In genomic region chr12:100986423-100986822, GRCm38 (mm10) we compare ENCODE assay signal across 9 mouse cellular contexts. TPM values are rescaled to one million over a fixed set of nuclear protein-coding genes. Genes with fewer than 3 reads are reported as not detected.
DNase-seq lines count a peak whose midpoint lies in the region; ATAC-seq and TF ChIP-seq lines count a peak whose summit lies in the region.
"Had no signal": no experiment of that assay in that cellular context is flagged by ENCODE, and none has a peak within 500 bp of the region (broad histone marks: within the 10 kb centered on the region; RNA-seq: fewer than 3 reads in every experiment).

No protein-coding gene starts in this region.

- no peaks in the 10 kb centered on the region for H3K36me3 ChIP-seq in limb, embryonic 15.5 days

- intact Hi-C loops in left cerebral cortex, adult 2 months (cut with DNase I): no loop called here

- peak overlapping the region; percentile 69 for H3K27ac ChIP-seq in left cerebral cortex, adult 2 months
- H3K27ac ChIP-seq in bone marrow, adult 2 months (ENCODE audit: control insufficient read depth, insufficient read depth, low read depth, low read length, poor library complexity): peak overlapping the region; percentile 70
- peak overlapping the region; percentile 39 for H3K27ac ChIP-seq in cortical plate, adult 2 months (ENCODE audit: insufficient read depth, low read length)
- H3K27ac ChIP-seq in limb, embryonic 15.5 days: no peak overlapping the region

- WGBS in bone marrow, adult 2 months: 24% methylated on average over 4 of the region's 4 CpGs
- 52% methylated on average over 4 of the region's 4 CpGs for WGBS in limb, embryonic 15.5 days

- TF ChIP-seq CTCF in left cerebral cortex, adult 2 months (IDR thresholded peaks at IDR 0.05): no peak
- no peak for TF ChIP-seq CTCF in bone marrow, adult 2 months (IDR thresholded peaks at IDR 0.05; ENCODE audit: control insufficient read depth, insufficient read depth, low read length)
- no peak for TF ChIP-seq CTCF in cortical plate, adult 2 months (IDR thresholded peaks at IDR 0.05; ENCODE audit: extremely low read depth, insufficient read depth, low read length)

- peak in 1 of 2 experiments; percentile 46 for DNase-seq in left cerebral cortex, adult 2 months (ENCODE audit: extremely low spot score in 1 of 2, low spot score in 2 of 2)
- DNase-seq in left cerebral cortex, adult 18-20 months (ENCODE audit: low spot score in 2 of 2): no peak
- DNase-seq in retina, postnatal 1 day: no peak
- no peak for DNase-seq in ovary, adult 18-20 months (ENCODE audit: low spot score)
- DNase-seq: adrenal gland, adult 2 months; cerebellum, postnatal 36 days had no signal

- no peak for TF ChIP-seq POLR2A in bone marrow, adult 2 months (IDR thresholded peaks at IDR 0.05; ENCODE audit: borderline replicate concordance, control insufficient read depth, low read depth, low read length)
- TF ChIP-seq POLR2A in cortical plate, adult 2 months (IDR thresholded peaks at IDR 0.05; ENCODE audit: extremely low read depth, insufficient read depth, low read length): no peak

- peak; percentile 56 for ATAC-seq in limb, embryonic 15.5 days (ENCODE audit: insufficient number of reproducible peaks, low FRiP score, low TSS enrichment, low read depth)

- peaks cover 8% of the 10 kb centered on the region; the same call in 1 of the 2 replicates for H3K27me3 ChIP-seq in limb, embryonic 15.5 days

- H3K4me3 ChIP-seq in left cerebral cortex, adult 2 months: no peak overlapping the region
- H3K4me3 ChIP-seq in bone marrow, adult 2 months (replicated peaks; ENCODE audit: control insufficient read depth, low read depth, low read length): no peak overlapping the region
- H3K4me3 ChIP-seq in cortical plate, adult 2 months (ENCODE audit: insufficient read depth, low read length): no peak overlapping the region
- no peak overlapping the region for H3K4me3 ChIP-seq in limb, embryonic 15.5 days

- no peak overlapping the region for H3K9ac ChIP-seq in limb, embryonic 15.5 days

- no peak overlapping the region for H3K4me2 ChIP-seq in limb, embryonic 15.5 days

- no peaks in the 10 kb centered on the region for H3K9me3 ChIP-seq in limb, embryonic 15.5 days

- peaks cover 21% of the 10 kb centered on the region for H3K4me1 ChIP-seq in bone marrow, adult 2 months (ENCODE audit: control insufficient read depth, insufficient read depth, low read length)
- peaks cover 30% of the 10 kb centered on the region for H3K4me1 ChIP-seq in cortical plate, adult 2 months (ENCODE audit: control insufficient read depth, insufficient read depth, low read length)
- peaks cover 60% of the 10 kb centered on the region for H3K4me1 ChIP-seq in limb, embryonic 15.5 days

RNA-seq across cellular contexts. Expression of gene Ccdc88c, which starts 42.4 kb away (rescaled TPM):
- 10 to 100 TPM; 23.2 to 30.1 TPM for total RNA-seq in left cerebral cortex, adult 2 months (2021)
- 10 to 100 TPM; 19.1 to 24.0 TPM for total RNA-seq in left cerebral cortex, adult 18-20 months (2021)
- polyA plus RNA-seq in bone marrow, adult 2 months (2011; ENCODE audit: insufficient read depth, insufficient read length, low replicate concordance, missing spikeins): 68.4 and 138 TPM in 2 replicates
- 19.1 and 20.9 TPM in 2 replicates for polyA plus RNA-seq in cortical plate, adult 2 months (2012; rRNA removed)
- polyA plus RNA-seq in limb, embryonic 15.5 days (2015; fragmentation: Nextera tagmentation; extraction: Ambion mirVana): 3.7 and 5.2 TPM in 2 replicates
